Mouse (Mus musculus): ENCODE measurements around the gene Cacna1e. TPM values are rescaled to one million over a fixed set of nuclear protein-coding genes. Genes with fewer than 3 reads are reported as not detected.

Cacna1e gene
- total RNA-seq, 2 experiments from 2014 or later: 134 to 151 TPM

- DNase-seq (ENCODE audit: low spot score in 2 of 2): no peak
Observed at GRCm38 (mm10) chr1:154841057-154841630, 43.2 kb downstream of the Cacna1e start.

GRCm38 (mm10) chr1:154839272-154839671, 45.0 kb downstream of the Cacna1e start:
- no peak for DNase-seq (ENCODE audit: low spot score in 2 of 2)

GRCm38 (mm10) chr1:154836473-154836872, 47.8 kb downstream of the Cacna1e start:
- DNase-seq (ENCODE audit: low spot score in 2 of 2): no peak

- no peak for DNase-seq (ENCODE audit: low spot score in 2 of 2)
Observed at GRCm38 (mm10) chr1:154832168-154832539, 52.1 kb downstream of the Cacna1e start.

- no peak for DNase-seq (ENCODE audit: low spot score in 2 of 2)
Observed at GRCm38 (mm10) chr1:154831269-154832167, 52.8 kb downstream of the Cacna1e start.

GRCm38 (mm10) chr1:154830051-154830450, 54.2 kb downstream of the Cacna1e start:
- DNase-seq (ENCODE audit: low spot score in 2 of 2): no peak

- DNase-seq (ENCODE audit: low spot score in 2 of 2): no peak
Observed at GRCm38 (mm10) chr1:154823098-154823497, 61.2 kb downstream of the Cacna1e start.

- DNase-seq (ENCODE audit: low spot score in 2 of 2): no peak
Observed at GRCm38 (mm10) chr1:154820422-154820821, 63.9 kb downstream of the Cacna1e start.

- DNase-seq (ENCODE audit: low spot score in 2 of 2): no peak
Observed at GRCm38 (mm10) chr1:154819960-154820359, 64.3 kb downstream of the Cacna1e start.

GRCm38 (mm10) chr1:154818742-154819141, 65.6 kb downstream of the Cacna1e start:
- DNase-seq (ENCODE audit: low spot score in 2 of 2): no peak

- no peak for DNase-seq (ENCODE audit: low spot score in 2 of 2)
Observed at GRCm38 (mm10) chr1:154816836-154817235, 67.5 kb downstream of the Cacna1e start.

GRCm38 (mm10) chr1:154816267-154816666, 68.0 kb downstream of the Cacna1e start:
- DNase-seq (ENCODE audit: low spot score in 2 of 2): no peak

- no peak for DNase-seq (ENCODE audit: low spot score in 2 of 2)
Observed at GRCm38 (mm10) chr1:154805742-154806141, 78.6 kb downstream of the Cacna1e start.

GRCm38 (mm10) chr1:154805038-154805437, 79.3 kb downstream of the Cacna1e start:
- no peak for DNase-seq (ENCODE audit: low spot score in 2 of 2)

GRCm38 (mm10) chr1:154802301-154802904, 81.9 kb downstream of the Cacna1e start:
- no peak for DNase-seq (ENCODE audit: low spot score in 2 of 2)

GRCm38 (mm10) chr1:154799257-154799656, 85.0 kb downstream of the Cacna1e start:
- no peak for DNase-seq (ENCODE audit: low spot score in 2 of 2)

- DNase-seq (ENCODE audit: low spot score in 2 of 2): no peak
Observed at GRCm38 (mm10) chr1:154798771-154799170, 85.5 kb downstream of the Cacna1e start.

GRCm38 (mm10) chr1:154796685-154797084, 87.6 kb downstream of the Cacna1e start:
- no peak for DNase-seq (ENCODE audit: low spot score in 2 of 2)

- DNase-seq (ENCODE audit: low spot score in 2 of 2): no peak
Observed at GRCm38 (mm10) chr1:154794518-154794951, 89.8 kb downstream of the Cacna1e start.

- peak in 1 of 2 experiments; percentile 50 for DNase-seq (ENCODE audit: low spot score in 2 of 2)
Observed at GRCm38 (mm10) chr1:154791544-154792174, 92.6 kb downstream of the Cacna1e start.

GRCm38 (mm10) chr1:154788491-154788890, 95.8 kb downstream of the Cacna1e start:
- DNase-seq (ENCODE audit: low spot score in 2 of 2): no peak

- DNase-seq (ENCODE audit: low spot score in 2 of 2): peak; percentile 92 to 93
Observed at GRCm38 (mm10) chr1:154788069-154788468, 96.2 kb downstream of the Cacna1e start.
